Mouse (Mus musculus): Measurements from ENCODE around the gene Slc16a7.

DNA sequence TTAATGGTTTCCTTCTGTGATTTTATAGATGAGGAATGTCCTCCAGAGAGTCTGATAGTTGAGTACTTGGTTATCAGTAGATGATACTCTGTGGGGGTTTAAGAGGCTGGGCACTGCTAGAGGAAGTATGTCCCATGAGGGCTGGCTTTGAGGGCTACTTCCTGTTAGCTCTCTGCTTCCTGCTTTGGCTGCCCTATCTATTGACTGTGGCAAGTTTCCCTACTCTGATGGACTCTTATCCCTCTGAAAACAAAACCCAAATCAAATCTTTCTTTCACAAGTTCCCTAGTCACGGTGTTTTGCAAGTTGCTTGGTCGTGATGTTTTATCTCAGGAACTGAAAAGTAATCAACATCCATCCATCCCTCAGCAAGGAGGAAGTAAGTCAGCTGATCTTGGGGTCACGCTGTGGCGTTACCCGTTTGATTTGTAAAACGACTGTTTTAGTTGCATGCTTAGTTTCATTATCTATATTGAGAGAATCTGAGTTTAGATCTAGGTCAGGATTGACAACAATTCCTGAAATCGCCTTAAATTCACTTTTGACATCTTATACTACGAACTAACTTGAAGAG, 19.1 kb downstream of the Slc16a7 start:
- TF ChIP-seq CTCF (conservative IDR thresholded peaks at IDR 0.05; ENCODE audit: insufficient read depth, insufficient read length, low read depth, low read length) (no peak), POLR2A (IDR thresholded peaks at IDR 0.05; ENCODE audit: low read depth, low read length) (no peak)

Data from kidney, adult 2 months (tissue).